Mouse (Mus musculus) CH12.LX (cell line): ENCODE measurements around the gene Grb2. TPM values are rescaled to one million over a fixed set of nuclear protein-coding genes. Genes with fewer than 3 reads are reported as not detected.
A peak's percentile ranks its signal among the peaks of the same experiment; 100 is the strongest.

Experiments used
- DNase-seq: peaks from one replicate; pipeline ENCODE4 v3.0.0-alpha.2; 2013; ENCODE audit errors: extremely low read depth
- H3K27ac ChIP-seq: 2 replicates; pipeline ENCODE4 v1.5.1; 2012; ENCODE audit warnings: low read depth, mild to moderate bottlenecking, control low read depth, moderate library complexity; ENCODE audit not compliant: insufficient read depth
- H3K27me3 ChIP-seq: replicated peaks from 2 replicates; pipeline ENCODE3; 2012; ENCODE audit warnings: inconsistent platforms
- H3K36me3 ChIP-seq, 2 experiments: replicated peaks in 1 of 2; 2 replicates each; pipeline versions ENCODE3 to v1.6.1; 2012; ENCODE audit warnings: inconsistent platforms in 1 of 2, low read length in 1 of 2, mild to moderate bottlenecking in 1 of 2, mixed read lengths in 1 of 2, moderate library complexity in 1 of 2; ENCODE audit not compliant: control insufficient read depth in 1 of 2, insufficient read depth in 1 of 2
- H3K4me1 ChIP-seq, 2 experiments: 2 replicates each; pipeline ENCODE4 v1.6.1; 2012; ENCODE audit warnings: inconsistent platforms in 1 of 2, moderate library complexity in 1 of 2; ENCODE audit not compliant: insufficient read depth in 2 of 2, control insufficient read depth in 1 of 2
- H3K4me2 ChIP-seq: 2 replicates; pipeline ENCODE4 v1.6.1; 2012; ENCODE audit warnings: low read depth, mild to moderate bottlenecking, control low read depth; ENCODE audit not compliant: poor library complexity, insufficient read depth, severe bottlenecking
- H3K4me3 ChIP-seq, 3 experiments: fragments of 150-350 bp in 1 of 3; sonication (generic) in 1 of 3; replicated peaks in 1 of 3; 2 replicates each; pipeline versions ENCODE3 to v1.5.1; 2011 to 2012; ENCODE audit warnings: low read depth in 2 of 3, low read length in 2 of 3, mild to moderate bottlenecking in 2 of 3, moderate library complexity in 2 of 3, control low read depth in 1 of 3, improper control_type of control experiment in 1 of 3, inconsistent platforms in 1 of 3, mixed read lengths in 1 of 3; ENCODE audit not compliant: poor library complexity in 1 of 3
- H3K79me2 ChIP-seq: replicated peaks from 2 replicates; pipeline ENCODE4 v1.6.1; 2012; ENCODE audit warnings: mild to moderate bottlenecking, moderate library complexity; ENCODE audit not compliant: control insufficient read depth, poor library complexity, insufficient read depth, severe bottlenecking; ENCODE audit errors: extremely low read depth
- H3K9ac ChIP-seq: 2 replicates; pipeline ENCODE4 v1.6.1; 2012; ENCODE audit warnings: low read depth, mild to moderate bottlenecking, control low read depth, moderate library complexity; ENCODE audit not compliant: insufficient read depth
- H3K9me3 ChIP-seq: replicated peaks from 2 replicates; pipeline ENCODE3; 2012; ENCODE audit warnings: low read length, inconsistent platforms, mixed read lengths
- BHLHE40 ChIP-seq: IDR thresholded peaks from 2 replicates; pipeline ENCODE4 v1.6.1; 2011; ENCODE audit warnings: mild to moderate bottlenecking, low read depth, low read length, improper control_type of control experiment
- CHD2 ChIP-seq: IDR thresholded peaks from 2 replicates; pipeline ENCODE4 v1.6.1; 2011; ENCODE audit warnings: low read length, improper control_type of control experiment
- CTCF ChIP-seq, 2 experiments: IDR thresholded peaks in 1 of 2; conservative IDR thresholded peaks in 1 of 2; 2 replicates each; pipeline ENCODE4 v1.5.1; 2011 to 2012; ENCODE audit warnings: low read depth in 2 of 2, low read length in 2 of 2, improper control_type of control experiment in 1 of 2, inconsistent platforms in 1 of 2, mild to moderate bottlenecking in 1 of 2, moderate library complexity in 1 of 2
- ELF1 ChIP-seq: IDR thresholded peaks from 2 replicates; pipeline ENCODE4 v1.6.1; 2014; ENCODE audit warnings: low read depth, mild to moderate bottlenecking, inconsistent platforms, low read length, improper control_type of control experiment
- EP300 ChIP-seq: IDR thresholded peaks from 2 replicates; pipeline ENCODE4 v1.6.1; 2011; ENCODE audit warnings: low read length, improper control_type of control experiment
- ETS1 ChIP-seq: conservative IDR thresholded peaks from 2 replicates; pipeline ENCODE4 v1.6.1; 2012; ENCODE audit warnings: low read depth, mild to moderate bottlenecking, inconsistent platforms, low read length, improper control_type of control experiment, moderate library complexity
- GABPA ChIP-seq: IDR thresholded peaks from 2 replicates; pipeline ENCODE4 v1.6.1; 2012; ENCODE audit warnings: low read depth, low read length, improper control_type of control experiment, inconsistent platforms; ENCODE audit not compliant: insufficient replicate concordance
- HCFC1 ChIP-seq: IDR thresholded peaks from 2 replicates; pipeline ENCODE4 v1.6.1; 2012; ENCODE audit warnings: low read depth, mild to moderate bottlenecking, inconsistent platforms, low read length, improper control_type of control experiment
- JUN ChIP-seq: IDR thresholded peaks from 2 replicates; pipeline ENCODE4 v1.6.1; 2011; ENCODE audit warnings: low read depth, mild to moderate bottlenecking, low read length, improper control_type of control experiment, moderate library complexity; ENCODE audit not compliant: insufficient read depth
- JUND ChIP-seq: conservative IDR thresholded peaks from 2 replicates; pipeline ENCODE4 v1.6.1; 2011; ENCODE audit warnings: low read depth, low read length, improper control_type of control experiment
- KAT2A ChIP-seq: IDR thresholded peaks from 2 replicates; pipeline ENCODE4 v1.6.1; 2012; ENCODE audit warnings: low read length, improper control_type of control experiment, inconsistent platforms; ENCODE audit not compliant: insufficient replicate concordance
- MAFK ChIP-seq: IDR thresholded peaks from 2 replicates; pipeline ENCODE4 v1.6.1; 2011; ENCODE audit warnings: low read length, improper control_type of control experiment; ENCODE audit not compliant: insufficient replicate concordance
- MAX ChIP-seq: IDR thresholded peaks from 2 replicates; pipeline ENCODE4 v1.6.1; 2011; ENCODE audit warnings: low read length, improper control_type of control experiment
- MAZ ChIP-seq: IDR thresholded peaks from 2 replicates; pipeline ENCODE4 v1.6.1; 2012; ENCODE audit warnings: low read depth, mild to moderate bottlenecking, inconsistent platforms, low read length, improper control_type of control experiment, moderate library complexity
- MEF2A ChIP-seq: IDR thresholded peaks from 2 replicates; pipeline ENCODE4 v1.6.1; 2014; ENCODE audit warnings: low read depth, mild to moderate bottlenecking, inconsistent platforms, low read length, improper control_type of control experiment, borderline replicate concordance
- MYC ChIP-seq: IDR thresholded peaks from 2 replicates; pipeline ENCODE4 v1.6.1; 2011; ENCODE audit warnings: low read depth, mild to moderate bottlenecking, improper control_type of control experiment, low read length
- NRF1 ChIP-seq: IDR thresholded peaks from 2 replicates; pipeline ENCODE4 v1.6.1; 2014; ENCODE audit warnings: low read depth, mild to moderate bottlenecking, inconsistent platforms, low read length, improper control_type of control experiment, moderate library complexity
- PAX5 ChIP-seq: IDR thresholded peaks from 2 replicates; pipeline ENCODE4 v1.6.1; 2012; ENCODE audit warnings: low read length, inconsistent platforms, mixed read lengths
- POLR2A ChIP-seq: IDR thresholded peaks from 2 replicates; pipeline ENCODE4 v1.6.1; 2011; ENCODE audit warnings: low read depth, mild to moderate bottlenecking, improper control_type of control experiment, low read length
- RAD21 ChIP-seq: IDR thresholded peaks from 2 replicates; pipeline ENCODE4 v1.6.1; 2011; ENCODE audit warnings: low read depth, mild to moderate bottlenecking, low read length, improper control_type of control experiment, moderate library complexity
- RCOR1 ChIP-seq: conservative IDR thresholded peaks from 2 replicates; pipeline ENCODE4 v1.6.1; 2012; ENCODE audit warnings: low read depth, mild to moderate bottlenecking, inconsistent platforms, low read length, improper control_type of control experiment
- SIN3A ChIP-seq: IDR thresholded peaks from 2 replicates; pipeline ENCODE4 v1.6.1; 2012; ENCODE audit warnings: low read length, improper control_type of control experiment, inconsistent platforms
- TCF12 ChIP-seq: IDR thresholded peaks from 2 replicates; pipeline ENCODE4 v1.6.1; 2014; ENCODE audit warnings: low read depth, mild to moderate bottlenecking, inconsistent platforms, low read length, improper control_type of control experiment
- UBTF ChIP-seq: IDR thresholded peaks from 2 replicates; pipeline ENCODE4 v1.6.1; 2012; ENCODE audit warnings: low read depth, mild to moderate bottlenecking, inconsistent platforms, low read length, improper control_type of control experiment, moderate library complexity
- USF1 ChIP-seq: IDR thresholded peaks from 2 replicates; pipeline ENCODE4 v1.6.1; 2014; ENCODE audit warnings: low read depth, mild to moderate bottlenecking, inconsistent platforms, low read length, improper control_type of control experiment
- USF2 ChIP-seq: conservative IDR thresholded peaks from 2 replicates; pipeline ENCODE4 v1.6.1; 2011; ENCODE audit warnings: low read depth, low read length, improper control_type of control experiment
- ZNF384 ChIP-seq: IDR thresholded peaks from 2 replicates; pipeline ENCODE4 v1.6.1; 2012; ENCODE audit warnings: low read depth, low read length, improper control_type of control experiment, inconsistent platforms
- dilution Hi-C: fragments of 300-500 bp; cut with MboI; formaldehyde crosslinking; loops from 2 replicates; pipeline ENCODE4 v1.14.3; 2020; ENCODE audit warnings: low sequenced_read_pairs; ENCODE audit not compliant: extremely low pct_unique_long_range_greater_than_20kb, extremely low pct_ligation_motif_present
- in situ Hi-C: fragments of 300-500 bp; cut with MboI; formaldehyde crosslinking; loops from 3 replicates; pipeline ENCODE4 v1.14.3; 2019; ENCODE audit warnings: low sequenced_read_pairs, low pct_ligation_motif_present, low pct_unique_long_range_greater_than_20kb, mixed read lengths
- polyA plus RNA-seq: library from polyadenylated mRNA; unstranded; fragments of >175 nt; gene quantifications from 2 replicates; pipeline ENCODE4 v1.2.1, GENCODE M21; 2012; ENCODE audit warnings: low read depth; ENCODE audit not compliant: insufficient read length
- total RNA-seq, 2 experiments: library from RNA; depleted of rRNA; stranded (reverse); fragments of 300-350 nt in 1 of 2; fragments of >200 nt in 1 of 2; gene quantifications; 2 replicates each; pipeline ENCODE4 v1.2.3; 2012 to 2014

The Grb2 gene
- total and polyA plus RNA-seq, 3 experiments: 63.6 to 241 (median 117) TPM

GRCm38 (mm10) chr11:115632862-115633261, 75.5 kb downstream of the Grb2 start (continued):
- TF ChIP-seq MEF2A: peak; percentile 95

GRCm38 (mm10) chr11:115632247-115632646, 76.2 kb downstream of the Grb2 start:
- DNase-seq: no peak
- Histone ChIP-seq H3K4me3 (peak overlapping the region in 1 of 3 experiments; percentile 36), H3K36me3 (no peaks in the 10 kb centered on the region), H3K9ac (no peak overlapping the region; the same call in 1 of the 2 replicates), H3K4me2 (no peak overlapping the region), H3K27me3 (no peaks in the 10 kb centered on the region), H3K79me2 (peaks cover 7% of the 10 kb centered on the region), H3K9me3 (no peaks in the 10 kb centered on the region), H3K27ac (peak overlapping the region; percentile 98), H3K4me1 (peaks cover 31 to 62% of the 10 kb centered on the region in 2 experiments)
- dilution Hi-C loops: no loop called here
- TF ChIP-seq USF1: no peak
- 0 out of 2 replicates have a peak, but pooled peaks have one; percentile 15 for TF ChIP-seq MAX
- no peak for TF ChIP-seq PAX5
- TF ChIP-seq RCOR1: no peak; the same call in 1 of the 2 replicates
- TF ChIP-seq HCFC1: no peak
- TF ChIP-seq JUN: no peak
- TF ChIP-seq SIN3A: no peak
- TF ChIP-seq MAZ: no peak
- 0 out of 2 replicates have a peak, but pooled peaks have one; percentile 26 for TF ChIP-seq ETS1
- TF ChIP-seq BHLHE40: peak; percentile 32; the same call in 1 of the 2 replicates
- TF ChIP-seq POLR2A: peak; percentile 27
- TF ChIP-seq EP300: peak; percentile 50; the same call in 1 of the 2 replicates
- peak; percentile 63 for TF ChIP-seq MEF2A
- TF ChIP-seq TCF12: no peak
- no peak for TF ChIP-seq JUND
- no peak for TF ChIP-seq USF2
- TF ChIP-seq ELF1: peak; percentile 18; the same call in 1 of the 2 replicates
- in situ Hi-C loops: loop anchor here (25.0 kb wide), 1 partner anchor 780 kb away; the partner anchor contains the start of gene Rnf157

GRCm38 (mm10) chr11:115631505-115631890, 76.9 kb downstream of the Grb2 start:
- H3K27me3 ChIP-seq: no peaks in the 10 kb centered on the region
- peaks cover 14% of the 10 kb centered on the region for H3K79me2 ChIP-seq
- in situ Hi-C loops (loop anchor here (25.0 kb wide), 1 partner anchor 781 kb away; the partner anchor contains the start of gene Rnf157), dilution Hi-C loops (no loop called here)
- H3K9me3 ChIP-seq: no peaks in the 10 kb centered on the region
- peak overlapping the region; percentile 70; the same call in 1 of the 2 replicates for H3K9ac ChIP-seq
- H3K4me1 ChIP-seq: peaks cover 31 to 56% of the 10 kb centered on the region in 2 experiments
- H3K36me3 ChIP-seq: no peaks in the 10 kb centered on the region
- H3K27ac ChIP-seq: peak overlapping the region; percentile 98
- peak overlapping the region; percentile 45 for H3K4me2 ChIP-seq
- DNase-seq: peak; percentile 84
- peak overlapping the region; percentile 22 to 38 (median 36) for H3K4me3 ChIP-seq
- TF ChIP-seq JUN (no peak), CTCF (conservative IDR thresholded peaks at IDR 0.05 in 1 of 2, IDR thresholded peaks at IDR 0.05 in 1 of 2; ENCODE audit: low read depth in 2 of 2, low read length in 2 of 2) (peak; percentile 73 to 74), EP300 (no peak), ETS1 (no peak), SIN3A (no peak), MEF2A (0 out of 2 replicates have a peak, but pooled peaks have one; percentile 40), CHD2 (no peak), USF1 (no peak), RAD21 (peak; percentile 67), ELF1 (no peak), MAFK (no peak), GABPA (no peak), MYC (0 out of 2 replicates have a peak, but pooled peaks have one; percentile 24), BHLHE40 (no peak), HCFC1 (no peak; the same call in 1 of the 2 replicates), TCF12 (no peak), KAT2A (no peak), RCOR1 (0 out of 2 replicates have a peak, but pooled peaks have one; percentile 45), NRF1 (no peak), UBTF (no peak), ZNF384 (no peak)
